11 mouse cellular contexts compared by ENCODE assay signal in the genomic region with DNA sequence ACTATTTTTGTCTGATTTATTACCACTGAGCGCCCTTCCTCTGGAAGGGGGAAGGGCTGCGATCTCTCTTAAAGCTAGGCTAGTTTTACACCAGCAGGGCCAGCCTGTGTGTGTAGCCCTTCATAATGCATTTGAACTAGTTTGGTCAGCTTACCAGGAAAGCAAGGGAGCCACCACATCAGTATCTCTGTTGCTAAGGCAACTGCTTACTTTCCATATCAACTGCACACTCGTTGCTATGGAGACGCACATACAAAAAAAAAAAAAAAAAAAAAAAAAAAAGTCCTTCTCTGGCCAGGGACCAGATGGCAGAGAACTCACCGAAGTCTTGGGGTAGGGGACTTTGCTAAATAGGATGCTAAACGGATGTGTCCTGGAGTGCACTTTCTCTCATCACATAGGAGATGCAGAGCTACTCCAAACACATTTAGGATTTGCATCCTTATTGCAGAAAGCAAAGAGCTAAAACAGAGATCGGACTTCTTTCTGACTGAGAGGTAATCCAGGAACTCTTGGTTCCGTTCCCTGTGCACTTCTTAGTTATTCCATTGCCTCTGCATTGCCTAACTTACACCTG.
A peak's percentile ranks its signal among the peaks of the same experiment; 100 is the strongest.
DNase-seq lines count a peak whose midpoint lies in the region; ATAC-seq and TF ChIP-seq lines count a peak whose summit lies in the region.
"Had no signal": no experiment of that assay in that cellular context is flagged by ENCODE, and none has a peak within 500 bp of the region (broad histone marks: within the 10 kb centered on the region; RNA-seq: fewer than 3 reads in every experiment).

No protein-coding gene starts in this region.

- H3K4me3 ChIP-seq in gastrocnemius, adult 2 months = no peak overlapping the region
- H3K4me3 ChIP-seq in midbrain, embryonic 16.5 days (ENCODE audit: low read depth, low read length) = no peak overlapping the region
- H3K4me3 ChIP-seq: heart, embryonic 12.5 days had no signal

- 0 out of 2 replicates have a peak overlapping the region, but pooled peaks have one; percentile 12 for H3K4me2 ChIP-seq in midbrain, embryonic 16.5 days (ENCODE audit: low read length)
- H3K4me2 ChIP-seq: heart, embryonic 12.5 days had no signal

- no peak for TF ChIP-seq CTCF in gastrocnemius, adult 2 months (IDR thresholded peaks at IDR 0.05)

- H3K9ac ChIP-seq in midbrain, embryonic 16.5 days (ENCODE audit: low read depth, low read length) = no peak overlapping the region
- H3K9ac ChIP-seq: heart, embryonic 12.5 days had no signal

- DNase-seq in gastrocnemius, adult 2 months = no peak
- DNase-seq in gastrocnemius, postnatal 25 days = no peak
- DNase-seq in ES-CJ7 (ENCODE audit: low read depth, low spot score) = peak; percentile 18
- no peak for DNase-seq in layer of hippocampus, postnatal 14 days (ENCODE audit: low spot score in 2 of 2)
- no peak for DNase-seq in testis, postnatal 14 days (ENCODE audit: low spot score)
- no peak for DNase-seq in kidney, adult 9 months
- DNase-seq: lung, postnatal 10 days; right cerebral cortex, postnatal 14 days had no signal

- H3K36me3 ChIP-seq in midbrain, embryonic 16.5 days (ENCODE audit: control insufficient read depth, insufficient read depth, low read length) = no peaks in the 10 kb centered on the region

- H3K27ac ChIP-seq in gastrocnemius, adult 2 months = peak overlapping the region; percentile 81
- H3K27ac ChIP-seq in midbrain, embryonic 16.5 days (ENCODE audit: low read length) = peak overlapping the region; percentile 48

- H3K4me1 ChIP-seq in midbrain, embryonic 16.5 days (ENCODE audit: control insufficient read depth, insufficient read depth, low read length) = peaks cover 37% of the 10 kb centered on the region

- no peaks in the 10 kb centered on the region for H3K9me3 ChIP-seq in midbrain, embryonic 16.5 days (replicated peaks; ENCODE audit: control insufficient read depth, low read length, poor library complexity, severe bottlenecking)
- H3K9me3 ChIP-seq: heart, embryonic 12.5 days had no signal

- WGBS in midbrain, embryonic 16.5 days = 44% methylated on average over 8 of the region's 8 CpGs

- ATAC-seq in granulocyte monocyte progenitor cell, adult 5-6 weeks (replicated peaks; ENCODE audit: poor library complexity, severe bottlenecking) = peak; percentile 20; the same call in 1 of the 2 replicates
- ATAC-seq in midbrain, embryonic 16.5 days = peak; percentile 79

- intact Hi-C loops in gastrocnemius, adult 2 months (cut with DNase I) = loop anchor here (5.0 kb wide), 2 partner anchors 34 to 69 kb away; no protein-coding TSS in a partner anchor

- no peaks in the 10 kb centered on the region for H3K27me3 ChIP-seq in midbrain, embryonic 16.5 days (ENCODE audit: control insufficient read depth, insufficient read depth, low read depth, low read length)
- H3K27me3 ChIP-seq: heart, embryonic 12.5 days had no signal
